Mouse (Mus musculus) erythroblast, embryonic 14.5 days (primary cell): ENCODE data around the gene Frs3.

Experiments used
- GATA1 ChIP-seq: IDR thresholded peaks from 2 replicates; pipeline ENCODE4 v1.6.1; 2012; ENCODE audit warnings: low read length, inconsistent platforms, mixed read lengths
- TAL1 ChIP-seq: IDR thresholded peaks from 3 replicates; pipeline ENCODE4 v1.6.1; 2012; ENCODE audit warnings: low read length, inconsistent platforms, mixed read lengths

DNA sequence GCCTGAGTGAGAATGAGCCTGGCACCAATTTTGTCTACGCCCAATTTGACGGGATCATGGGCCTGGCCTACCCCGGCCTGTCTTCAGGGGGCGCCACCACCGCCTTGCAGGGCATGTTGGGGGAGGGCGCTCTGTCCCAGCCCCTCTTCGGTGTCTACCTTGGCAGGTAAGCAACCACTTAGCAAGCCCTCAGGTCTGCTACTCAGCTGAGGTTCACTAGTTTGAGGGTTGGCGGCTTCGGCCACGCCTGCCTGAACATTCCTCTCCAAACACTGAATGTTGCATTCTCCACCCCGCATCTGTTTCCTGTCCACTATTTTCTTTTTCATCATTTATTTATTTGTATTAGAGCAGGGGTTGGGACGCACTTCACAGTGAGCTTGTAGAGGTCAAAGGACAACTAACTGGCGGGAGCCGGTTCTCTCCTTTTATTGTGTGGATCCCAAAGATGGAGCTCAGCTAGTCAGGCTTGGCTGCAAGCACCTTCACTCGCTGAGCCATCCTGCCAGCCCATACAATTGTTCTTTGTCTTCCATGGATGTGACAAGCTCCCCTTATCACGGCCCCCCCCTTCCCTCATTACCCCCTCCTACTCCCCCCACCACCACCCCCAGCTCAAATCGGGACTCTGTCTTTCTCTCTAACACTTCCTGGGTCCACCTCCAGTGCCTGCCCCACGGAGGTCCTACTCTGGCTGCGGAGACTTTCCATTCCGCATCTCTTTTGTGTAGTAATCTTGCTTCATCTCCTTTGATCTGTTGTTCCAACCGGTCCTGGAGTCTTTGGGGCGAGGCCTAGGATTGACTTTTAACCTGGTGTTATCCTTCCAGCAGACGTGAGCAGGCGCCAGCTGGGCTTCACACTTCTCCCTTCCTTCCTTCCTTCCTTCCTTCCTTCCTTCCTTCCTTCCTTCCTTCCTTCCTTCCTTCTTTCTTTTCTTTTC, 42.1 kb downstream of the Frs3 start:
- TF ChIP-seq GATA1 (no peak), TAL1 (no peak)
